Mouse (Mus musculus) retina, postnatal 1 day (tissue): ENCODE data around the gene Klhl10.
A peak's percentile ranks its signal among the peaks of the same experiment; 100 is the strongest.

Experiments used
- DNase-seq: peaks from one replicate; pipeline ENCODE4 v3.0.0-alpha.2; 2012

Klhl10 gene

DNA sequence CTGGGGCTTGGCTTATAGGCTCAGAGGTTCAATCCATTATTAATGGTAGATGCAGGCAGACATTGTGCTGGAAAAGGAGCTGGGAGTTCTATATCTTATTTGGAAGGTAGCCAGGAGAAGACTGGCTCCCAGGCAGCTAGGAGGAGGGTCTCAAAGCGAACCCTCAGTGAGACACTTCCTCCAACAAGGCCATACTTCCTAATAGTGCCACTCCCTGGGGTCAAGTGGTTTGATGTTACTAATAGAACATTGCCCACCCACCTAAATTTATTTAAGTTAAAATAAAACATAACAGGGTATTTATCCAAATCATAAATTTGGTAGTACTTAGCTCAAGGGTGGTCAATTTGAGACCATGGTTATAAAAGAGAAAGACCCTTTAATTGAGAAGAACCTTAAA, 24.1 kb downstream of the Klhl10 start:
- no peak for DNase-seq

DNA sequence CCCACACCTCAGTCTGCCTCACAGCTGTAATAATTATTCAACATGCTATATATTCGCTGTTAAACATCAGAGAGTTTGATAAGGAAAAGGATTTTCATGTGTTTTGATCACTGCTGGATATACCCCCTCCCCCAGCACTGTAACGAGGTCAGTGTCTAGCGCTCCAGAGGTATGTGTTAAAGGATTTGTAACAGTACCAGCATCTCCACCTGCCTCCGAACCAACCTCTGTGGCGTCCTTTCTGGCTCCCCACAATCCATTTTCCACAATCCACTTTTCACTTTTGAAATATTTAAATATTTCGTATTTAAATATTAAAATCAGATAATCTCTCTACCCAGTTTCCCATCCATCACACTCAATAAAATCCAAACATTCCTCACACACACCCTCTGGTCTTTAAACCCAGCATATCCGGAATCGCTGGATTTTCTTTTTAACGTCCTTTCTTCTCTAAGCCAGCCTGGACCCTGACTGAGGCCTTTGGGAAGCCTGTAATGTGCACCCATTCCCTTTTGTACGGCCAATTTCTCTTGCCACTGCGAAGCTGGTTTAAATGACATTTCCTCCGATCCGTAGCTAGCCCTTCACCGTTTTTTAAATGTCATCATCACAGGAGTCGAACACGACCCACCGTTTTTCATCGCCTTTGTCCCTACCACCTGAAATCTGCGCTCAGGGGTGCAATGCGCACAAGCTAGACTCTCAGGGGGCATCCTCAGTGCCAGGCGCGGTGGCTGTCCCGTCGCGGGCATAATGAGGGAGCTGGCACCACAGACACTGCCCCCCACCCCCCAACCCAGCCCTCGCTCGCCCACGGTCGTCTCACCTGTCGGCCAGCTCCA, 29.9 kb downstream of the Klhl10 start:
- peak; percentile 31 for DNase-seq

DNA sequence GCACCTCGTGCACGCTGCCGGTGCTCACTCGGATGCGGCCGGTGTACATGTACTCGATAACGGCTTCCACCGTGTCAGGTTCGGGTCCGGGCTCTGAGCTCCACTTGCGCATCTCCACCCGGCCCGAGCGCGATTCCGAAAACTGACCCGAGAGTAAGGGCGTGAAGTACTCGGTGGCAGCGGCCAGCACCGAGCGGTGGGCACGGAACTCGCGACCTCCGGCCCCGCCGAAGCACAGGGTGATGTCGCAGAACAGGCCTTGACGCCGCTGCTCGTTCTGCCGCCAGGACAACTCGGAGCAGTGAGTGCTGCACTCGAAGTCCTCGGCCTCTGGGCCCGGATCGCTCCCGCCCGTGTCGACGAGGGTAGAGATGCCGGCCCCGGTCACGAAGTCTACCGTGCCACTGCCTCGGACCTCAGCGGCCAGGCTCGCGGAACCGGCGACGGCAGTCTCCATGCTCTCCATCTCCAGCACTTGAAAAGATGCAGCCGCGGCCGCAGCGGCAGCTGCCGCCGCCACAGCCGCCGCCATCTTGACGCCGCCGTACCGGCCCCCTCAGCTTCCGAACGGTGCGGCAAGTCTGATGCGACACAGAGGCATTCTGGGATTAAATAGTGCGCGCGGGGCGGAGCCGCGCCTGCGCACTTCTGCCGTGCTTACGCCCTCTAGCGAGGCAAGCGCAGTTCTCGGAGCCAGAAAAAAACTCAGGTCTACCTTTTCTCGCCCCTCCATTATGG, 30.6 kb downstream of the Klhl10 start, which contains the start of gene Klhl11:
TSS of gene Klhl11 (minus strand) at position 545 of the 738 bp plus-strand sequence.
- peak; percentile 95 for DNase-seq

DNA sequence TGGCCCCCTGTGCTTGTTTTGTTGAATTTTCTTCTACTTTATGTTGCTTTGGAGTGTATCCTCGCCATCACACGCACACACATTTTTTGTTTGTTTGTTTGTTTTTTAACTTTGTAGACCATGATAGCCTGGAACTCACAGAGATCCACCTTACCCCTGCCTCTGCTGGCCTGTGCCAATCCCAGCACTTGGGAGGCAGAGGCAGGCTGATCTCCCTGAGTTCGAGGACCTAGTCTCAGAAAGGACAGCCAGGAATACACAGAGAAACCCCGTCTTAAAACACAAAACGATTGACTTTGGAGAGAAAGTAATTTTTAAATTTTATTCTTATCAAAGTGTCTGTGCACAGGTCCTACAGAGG, 31.2 kb downstream of the Klhl10 start:
- DNase-seq: no peak

DNA sequence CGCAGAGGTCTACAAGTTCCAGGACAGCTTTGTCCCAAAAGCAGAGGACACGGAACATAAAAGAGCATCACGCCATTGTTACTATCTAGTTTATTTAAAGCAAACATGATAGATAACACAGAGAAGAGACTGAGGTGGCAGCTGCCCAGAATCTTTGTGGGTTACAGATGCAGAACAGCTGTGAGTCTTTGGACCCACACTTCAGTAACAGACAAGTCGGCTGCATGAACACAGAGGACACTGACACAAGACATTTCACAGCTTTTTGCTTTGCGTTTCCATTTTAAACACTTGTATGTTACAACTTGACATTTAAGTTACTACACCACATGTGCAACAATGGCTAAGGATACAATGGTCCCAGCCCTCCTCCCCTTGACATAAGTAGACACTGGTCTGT, 34.6 kb downstream of the Klhl10 start:
- no peak for DNase-seq

DNA sequence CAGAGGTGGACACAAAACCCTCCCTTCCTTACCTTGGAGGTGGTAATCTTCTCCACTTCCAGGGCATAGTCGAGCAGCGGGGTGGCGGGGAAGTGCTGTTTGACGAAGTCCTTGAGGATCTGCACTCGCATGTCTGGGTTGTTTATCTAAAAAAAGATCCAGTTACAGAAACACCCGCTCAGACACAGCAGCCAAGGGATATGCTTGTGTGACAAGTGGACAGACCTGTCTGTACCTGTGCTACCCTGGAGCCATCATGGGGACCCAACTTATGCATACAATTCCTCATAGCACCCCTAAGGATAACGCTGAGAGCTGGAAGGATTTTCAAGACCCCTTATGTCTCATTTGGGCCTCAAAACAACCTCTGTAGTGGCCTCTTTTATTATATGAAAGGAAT, 37.4 kb downstream of the Klhl10 start:
- DNase-seq: no peak

DNA sequence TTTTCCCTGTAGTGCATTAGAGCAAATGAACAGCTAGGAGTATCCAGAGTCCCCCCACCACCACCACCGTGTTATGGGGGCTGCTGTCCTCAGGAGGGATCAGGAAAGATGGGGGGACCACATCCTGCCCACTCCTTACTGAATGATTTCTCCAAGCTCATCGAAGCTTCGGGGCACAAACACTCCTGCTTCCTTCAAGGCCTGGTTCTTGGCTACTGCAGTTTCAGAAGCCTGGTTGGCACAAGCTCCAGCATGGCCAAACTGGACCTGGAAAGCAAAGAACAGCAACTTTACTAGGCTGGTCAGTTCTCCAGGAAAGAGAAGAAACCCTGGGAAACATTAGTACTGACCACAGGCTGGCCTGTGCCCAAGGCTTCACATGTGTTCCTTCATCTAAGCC, 42.7 kb downstream of the Klhl10 start:
- DNase-seq: no peak

DNA sequence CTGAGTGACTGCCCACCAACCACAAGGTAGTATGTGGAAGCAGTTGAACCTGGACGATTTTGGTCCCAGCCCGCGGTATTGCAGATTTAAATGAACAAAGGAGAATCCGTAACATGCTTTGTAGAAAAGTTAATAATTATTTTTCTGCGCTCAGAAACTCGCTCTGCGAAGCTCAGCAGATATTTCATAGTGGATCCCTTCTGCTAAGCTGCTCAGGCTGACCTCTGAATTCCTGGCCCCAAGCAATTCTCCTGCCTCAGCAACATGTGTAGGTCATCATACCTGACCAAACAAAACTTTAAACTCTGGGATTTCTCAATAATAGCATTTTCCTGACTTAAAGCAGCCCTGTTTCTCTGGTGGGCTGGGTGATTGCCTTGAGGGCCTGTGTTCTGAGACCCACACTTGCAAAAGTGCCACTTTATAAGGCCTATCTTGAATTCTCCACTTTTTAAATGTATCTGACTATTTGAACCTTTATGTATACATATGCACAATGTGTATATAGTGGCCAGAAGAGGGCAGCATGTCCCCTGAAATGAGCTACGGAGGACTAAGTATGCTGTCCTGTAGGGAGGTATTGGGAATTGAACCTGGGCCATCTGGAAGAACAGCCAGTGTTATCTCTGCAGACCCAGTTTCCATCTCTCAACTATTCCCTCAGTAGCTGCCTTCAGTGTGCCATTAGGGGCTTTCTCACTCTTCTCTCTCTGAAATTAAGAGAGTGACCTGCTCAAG, 44.3 kb downstream of the Klhl10 start:
- peak; percentile 63 for DNase-seq

DNA sequence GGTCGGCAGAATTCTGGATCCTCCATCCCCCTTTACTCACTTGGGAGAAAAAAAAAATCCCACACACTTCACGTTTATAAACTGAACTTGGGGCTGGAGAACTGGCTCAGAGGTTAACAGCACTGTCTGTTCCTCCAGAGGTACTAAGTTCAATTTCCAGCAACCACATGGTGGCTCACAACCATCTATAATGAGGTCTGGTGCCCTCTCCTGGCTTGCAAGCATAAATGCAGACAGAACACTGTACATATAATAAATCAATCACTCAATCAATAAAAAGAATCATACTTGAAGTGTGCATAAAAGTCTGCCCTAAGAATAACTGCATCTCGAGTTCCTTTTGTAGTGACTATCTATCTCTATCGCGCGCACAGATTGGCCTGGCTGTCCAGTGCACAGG, 49.2 kb downstream of the Klhl10 start:
- peak; percentile 16 for DNase-seq

DNA sequence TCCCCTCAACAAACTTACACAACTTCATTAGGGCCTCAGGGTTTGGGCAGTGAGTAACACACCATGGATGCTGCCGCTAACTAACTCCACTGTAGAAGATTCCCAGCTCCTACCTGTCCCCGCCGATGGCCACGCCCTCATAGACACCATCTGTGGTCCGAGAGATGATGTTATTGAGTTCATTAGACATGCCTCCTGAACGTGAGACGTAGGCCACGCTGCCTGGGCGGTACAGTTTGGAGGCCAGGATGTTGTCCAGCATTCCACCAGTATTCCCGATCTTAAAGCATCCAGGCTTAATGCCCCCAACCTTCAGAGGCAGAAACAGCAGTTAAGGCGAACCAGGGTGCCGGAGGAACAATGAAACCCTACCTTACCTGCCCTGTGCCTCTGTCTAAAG, 52.1 kb downstream of the Klhl10 start:
- DNase-seq: no peak

DNA sequence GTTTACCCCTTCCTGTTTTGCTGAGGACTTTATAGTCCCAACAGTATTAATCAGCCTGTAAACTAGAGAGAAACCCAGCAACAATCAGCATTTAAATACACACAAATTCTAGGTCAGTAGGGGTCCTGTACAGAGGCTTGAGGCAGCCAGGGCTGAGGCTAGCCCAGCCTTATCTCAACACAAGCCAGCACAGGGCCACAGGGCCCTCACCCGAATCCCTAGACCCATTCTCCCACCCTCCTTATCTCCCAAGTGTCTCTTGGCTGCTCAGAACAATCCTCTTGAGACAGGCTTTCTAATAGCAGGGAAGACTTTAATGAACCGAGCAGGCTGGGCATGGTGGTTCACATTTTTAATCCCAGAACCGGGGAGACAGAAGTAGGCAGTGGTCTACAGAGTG, 58.5 kb downstream of the Klhl10 start:
- DNase-seq: no peak

DNA sequence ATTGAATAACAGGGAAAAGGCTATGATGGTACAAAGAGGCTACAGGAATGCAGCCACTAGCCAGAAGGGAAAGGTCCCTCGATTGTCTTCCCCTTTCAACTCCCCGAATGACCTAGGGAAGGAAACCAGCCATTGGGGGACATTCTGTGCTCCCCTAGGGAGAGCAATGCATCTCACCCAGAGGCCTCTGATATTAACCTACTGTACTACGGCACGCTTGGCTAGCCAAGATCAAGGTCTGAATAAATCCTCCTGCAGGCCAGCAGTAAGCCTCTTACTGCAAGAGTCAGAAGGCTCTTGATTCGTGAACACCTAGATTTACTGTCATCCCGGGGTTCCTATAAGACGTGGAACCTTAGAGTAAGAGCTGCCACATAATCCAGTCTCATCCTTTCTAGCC, 58.9 kb downstream of the Klhl10 start:
- DNase-seq: peak; percentile 59

DNA sequence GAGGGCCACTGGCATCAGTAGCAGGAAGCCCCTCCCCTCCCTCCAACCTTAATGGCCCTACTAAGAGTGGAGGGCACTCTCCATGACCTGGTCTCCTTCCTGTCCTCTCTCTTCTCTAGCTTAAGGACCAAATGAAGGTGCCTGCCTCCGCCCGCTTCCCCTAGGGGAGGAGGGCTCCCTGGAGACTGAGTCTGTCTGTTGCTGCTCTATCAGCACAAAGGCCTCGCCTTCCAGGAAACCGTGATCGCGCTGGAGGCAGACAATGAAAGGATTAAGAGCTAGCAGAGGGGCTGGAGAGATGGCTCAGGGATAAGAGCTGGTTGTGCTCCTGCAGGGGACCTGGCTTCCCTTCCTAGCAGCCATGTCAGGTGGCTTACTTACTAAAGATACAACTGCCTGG, 59.6 kb downstream of the Klhl10 start:
- DNase-seq: peak; percentile 15

DNA sequence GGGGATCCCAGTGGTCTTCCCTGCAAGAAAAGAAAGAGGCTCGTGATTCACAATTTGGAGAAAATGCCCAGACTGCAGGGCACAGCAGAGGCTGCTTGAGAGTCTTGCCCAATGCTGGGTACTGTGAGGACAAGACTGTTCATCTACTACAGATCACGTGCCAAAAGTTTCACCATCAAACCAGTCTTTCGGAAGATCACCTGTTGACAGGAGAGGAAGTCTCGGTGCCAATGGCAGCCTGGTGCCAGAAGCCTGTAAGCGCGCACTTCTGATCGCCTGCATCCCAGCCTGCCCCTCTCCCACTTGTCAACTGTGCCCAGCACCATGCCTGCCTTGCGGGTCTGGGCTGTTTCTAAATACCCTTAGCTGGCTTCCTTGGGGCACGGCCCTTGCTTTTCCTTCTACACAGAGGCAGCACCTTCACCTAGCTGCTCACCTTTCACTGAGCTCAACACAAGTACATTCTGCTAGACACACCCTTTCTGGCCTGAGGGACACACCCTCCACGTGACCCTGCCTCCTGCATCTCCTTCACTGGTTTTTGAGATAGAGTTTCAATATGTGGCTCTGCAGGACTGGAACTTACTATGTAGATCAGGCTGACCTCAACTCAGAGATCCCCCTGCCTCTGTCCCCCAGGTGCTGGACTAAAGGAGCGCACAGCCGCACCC, 63.4 kb downstream of the Klhl10 start:
- DNase-seq: no peak

DNA sequence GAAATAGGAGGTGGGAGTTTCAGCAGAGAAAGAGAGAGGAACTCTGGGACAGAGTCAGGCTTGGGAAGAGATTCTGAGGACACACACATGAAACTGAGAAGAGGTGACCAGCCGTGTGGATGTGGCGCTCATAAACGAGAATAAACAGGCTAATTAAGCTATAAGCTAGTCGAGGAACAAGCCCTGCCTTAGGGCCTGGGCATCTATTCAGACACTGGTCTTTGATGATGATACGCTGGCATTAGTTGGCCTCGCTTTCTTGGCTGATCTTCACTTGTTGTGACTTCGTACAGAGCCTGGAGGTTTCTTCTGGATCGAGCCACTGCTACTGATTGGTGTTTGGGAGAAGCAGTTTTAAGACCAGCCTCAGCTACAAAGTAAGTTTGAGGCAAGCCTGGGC, 64.3 kb downstream of the Klhl10 start:
- DNase-seq: no peak
